Mouse (Mus musculus): Measurements from ENCODE around the gene Gm21833. TPM values are rescaled to one million over a fixed set of nuclear protein-coding genes. Genes with fewer than 3 reads are reported as not detected.

Gm21833 gene
- polyA plus RNA-seq (2015; fragmentation: Nextera tagmentation; extraction: Ambion mirVana), result not detected in 2 replicates

DNA sequence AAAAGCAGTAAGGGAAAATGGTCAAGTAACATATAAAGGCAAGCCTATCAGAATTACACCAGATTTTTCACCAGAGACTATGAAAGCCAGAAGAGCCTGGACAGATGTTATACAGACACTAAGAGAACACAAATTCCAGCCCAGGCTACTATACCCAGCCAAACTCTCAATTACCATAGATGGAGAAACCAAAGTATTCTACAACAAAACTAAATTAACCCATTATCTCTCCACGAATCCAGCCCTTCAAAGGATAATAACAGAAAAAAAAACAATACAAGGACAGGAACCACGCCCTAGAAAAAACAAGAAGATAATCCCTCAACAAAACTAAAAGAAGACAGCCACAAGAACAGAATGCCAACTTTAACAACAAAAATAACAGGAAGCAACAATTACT lies at the start of gene Gm21833:
Gene Gm21833 (plus strand): TSS at position 301 of the 400 bp plus-strand sequence.

Data from spleen, postnatal 0 days (tissue).